In genomic region chr4:48481287-48481686, GRCm38 (mm10) we compare ENCODE assay signal across 8 mouse cellular contexts. TPM values are rescaled to one million over a fixed set of nuclear protein-coding genes. Genes with fewer than 3 reads are reported as not detected.
DNase-seq lines count a peak whose midpoint lies in the region; ATAC-seq and TF ChIP-seq lines count a peak whose summit lies in the region.
"Had no signal": no experiment of that assay in that cellular context is flagged by ENCODE, and none has a peak within 500 bp of the region (broad histone marks: within the 10 kb centered on the region; RNA-seq: fewer than 3 reads in every experiment).

No protein-coding gene starts in this region.

- H3K9me3 ChIP-seq in MEL (replicated peaks; ENCODE audit: insufficient read depth, low read length) = no peaks in the 10 kb centered on the region
- no peaks in the 10 kb centered on the region for H3K9me3 ChIP-seq in limb, embryonic 10.5 days (replicated peaks)
- no peaks in the 10 kb centered on the region for H3K9me3 ChIP-seq in stomach, postnatal 0 days (ENCODE audit: control insufficient read depth, low read length)
- H3K9me3 ChIP-seq: limb, embryonic 15.5 days had no signal

- WGBS in limb, embryonic 10.5 days = 36% methylated on average over 2 of the region's 2 CpGs
- WGBS in stomach, postnatal 0 days = 33% methylated on average over 2 of the region's 2 CpGs

- no peak for TF ChIP-seq EP300 in MEL (IDR thresholded peaks at IDR 0.05; ENCODE audit: low read depth in 1 of 2, low read length in 2 of 2)
- no peak for TF ChIP-seq EP300 in stomach, postnatal 0 days (optimal IDR thresholded peaks at IDR 0.05)

- peak; percentile 74 for TF ChIP-seq CTCF in layer of hippocampus, adult 2 months (conservative IDR thresholded peaks at IDR 0.05)
- TF ChIP-seq CTCF in MEL (IDR thresholded peaks at IDR 0.05 in 2 of 3, conservative IDR thresholded peaks at IDR 0.05 in 1 of 3; ENCODE audit: control insufficient read depth in 1 of 3, insufficient read depth in 1 of 3, low read depth in 2 of 3, low read length in 3 of 3, poor library complexity in 1 of 3, severe bottlenecking in 1 of 3) = peak; percentile 24 to 46 (median 40); a peak in 5 of 6 replicates
- TF ChIP-seq CTCF in stomach, postnatal 0 days (IDR thresholded peaks at IDR 0.05; ENCODE audit: low read depth) = peak; percentile 72

- no peaks in the 10 kb centered on the region for H3K4me1 ChIP-seq in MEL (ENCODE audit: control insufficient read depth in 1 of 2, insufficient read depth in 2 of 2, low read length in 2 of 2)
- H3K4me1 ChIP-seq in limb, embryonic 10.5 days = no peaks in the 10 kb centered on the region
- H3K4me1 ChIP-seq in stomach, postnatal 0 days (replicated peaks; ENCODE audit: control insufficient read depth, insufficient read depth) = no peaks in the 10 kb centered on the region
- H3K4me1 ChIP-seq: limb, embryonic 15.5 days had no signal

- no peak overlapping the region for H3K27ac ChIP-seq in layer of hippocampus, adult 2 months
- H3K27ac ChIP-seq in MEL (ENCODE audit: control insufficient read depth, low read depth, low read length) = no peak overlapping the region
- H3K27ac ChIP-seq in limb, embryonic 10.5 days = no peak overlapping the region
- no peak overlapping the region for H3K27ac ChIP-seq in stomach, postnatal 0 days (replicated peaks)
- H3K27ac ChIP-seq: limb, embryonic 15.5 days had no signal

- no peak for DNase-seq in layer of hippocampus, adult 2 months (ENCODE audit: low spot score in 2 of 2)
- DNase-seq in layer of hippocampus, adult 9-11 months = no peak
- DNase-seq in MEL (ENCODE audit: low read depth, low spot score) = peak; percentile 56
- peak; percentile 47 for DNase-seq in adrenal gland, postnatal 10 days
- peak; percentile 34 for DNase-seq in limb, embryonic 10.5 days (ENCODE audit: low spot score)
- peak; percentile 38 for DNase-seq in stomach, postnatal 0 days (ENCODE audit: low spot score)

- no peak overlapping the region for H3K4me3 ChIP-seq in layer of hippocampus, adult 2 months
- no peak overlapping the region for H3K4me3 ChIP-seq in MEL (ENCODE audit: control insufficient read depth in 1 of 2, insufficient read depth in 1 of 2, low read depth in 2 of 2, low read length in 2 of 2)
- no peak overlapping the region for H3K4me3 ChIP-seq in limb, embryonic 10.5 days
- H3K4me3 ChIP-seq in stomach, postnatal 0 days (ENCODE audit: low read depth, low read length) = no peak overlapping the region
- H3K4me3 ChIP-seq: limb, embryonic 15.5 days had no signal

- H3K79me2 ChIP-seq in MEL (ENCODE audit: control insufficient read depth, insufficient read depth, low read length, poor library complexity) = no peaks in the 10 kb centered on the region

- TF ChIP-seq RAD21 in MEL (IDR thresholded peaks at IDR 0.05; ENCODE audit: low read depth, low read length) = no peak; the same call in 1 of the 2 replicates

- no peak for TF ChIP-seq POLR2A in MEL (IDR thresholded peaks at IDR 0.05; ENCODE audit: control insufficient read depth in 1 of 2, insufficient read depth in 1 of 2, low read depth in 1 of 2, low read length in 2 of 2, poor library complexity in 1 of 2)

- H3K9ac ChIP-seq in MEL (ENCODE audit: control insufficient read depth, low read depth, low read length, poor library complexity, severe bottlenecking) = no peak overlapping the region
- H3K9ac ChIP-seq in stomach, postnatal 0 days (ENCODE audit: low read length) = no peak overlapping the region
- H3K9ac ChIP-seq: limb, embryonic 15.5 days had no signal

- no peak for ATAC-seq in stomach, postnatal 0 days (ENCODE audit: low FRiP score, low TSS enrichment)
- ATAC-seq in erythroblast, adult 5-6 weeks (replicated peaks; ENCODE audit: low FRiP score, poor library complexity, severe bottlenecking) = no peak

- H3K27me3 ChIP-seq in MEL (ENCODE audit: control insufficient read depth in 1 of 2, insufficient read depth in 2 of 2, low read length in 2 of 2) = no peaks in the 10 kb centered on the region; a peak in 2 of 4 replicates
- H3K27me3 ChIP-seq in limb, embryonic 10.5 days (ENCODE audit: low read depth, poor library complexity, severe bottlenecking) = no peaks in the 10 kb centered on the region
- no peaks in the 10 kb centered on the region for H3K27me3 ChIP-seq in stomach, postnatal 0 days (ENCODE audit: control insufficient read depth, insufficient read depth, low read length)
- H3K27me3 ChIP-seq: limb, embryonic 15.5 days had no signal

- H3K4me2 ChIP-seq in stomach, postnatal 0 days (replicated peaks; ENCODE audit: low read depth) = no peak overlapping the region
- H3K4me2 ChIP-seq: limb, embryonic 15.5 days had no signal

- no peaks in the 10 kb centered on the region for H3K36me3 ChIP-seq in MEL (ENCODE audit: control insufficient read depth in 1 of 2, insufficient read depth in 2 of 2, low read length in 2 of 2)
- no peaks in the 10 kb centered on the region for H3K36me3 ChIP-seq in limb, embryonic 10.5 days
- no peaks in the 10 kb centered on the region for H3K36me3 ChIP-seq in stomach, postnatal 0 days (ENCODE audit: control insufficient read depth, insufficient read depth, low read length)
- H3K36me3 ChIP-seq: limb, embryonic 15.5 days had no signal

TF ChIP-seq in MEL, 35 proteins besides CTCF, POLR2A, EP300 and RAD21:
- TF ChIP-seq TBP (IDR thresholded peaks at IDR 0.05; ENCODE audit: low read depth, low read length) (0 out of 2 replicates have a peak, but pooled peaks have one; percentile 13), TAL1 (IDR thresholded peaks at IDR 0.05; ENCODE audit: low read length) (no peak), SMC3 (IDR thresholded peaks at IDR 0.05; ENCODE audit: low read depth, low read length) (peak; percentile 32)

RNA-seq across cellular contexts. Expression of gene Tex10, which starts 8.0 kb away (rescaled TPM):
- 10 to 100 TPM; 28.8 to 30.3 TPM for total RNA-seq in layer of hippocampus, adult 2 months (2021)
- 51.6 and 52.5 TPM in 2 replicates for total RNA-seq in MEL (2012; rRNA removed)
- 100 to 1,000 TPM in 1 of 2 experiments, 10 to 100 TPM in 1; 41.9 to 184 TPM for polyA plus RNA-seq in MEL (2012; ENCODE audit: insufficient read depth in 1 of 2, insufficient read length in 2 of 2, low read depth in 1 of 2, low replicate concordance in 2 of 2, missing spikeins in 1 of 2)
- total RNA-seq in adrenal gland, postnatal 10 days (2021) = 10 to 100 TPM; 22.4 to 31.6 TPM
- 83.4 and 89.4 TPM in 2 replicates for polyA plus RNA-seq in limb, embryonic 10.5 days (2016; fragmentation: Nextera tagmentation; extraction: Ambion mirVana)
- polyA plus RNA-seq in stomach, postnatal 0 days (2015; fragmentation: Nextera tagmentation; extraction: Ambion mirVana) = 19.6 and 21.2 TPM in 2 replicates
- 16.5 and 17.3 TPM in 2 replicates for total RNA-seq in erythroblast, adult 5-6 weeks (2015; ENCODE audit: low replicate concordance)
- total RNA-seq in erythroblast, adult 5-6 weeks (2017; ENCODE audit: low replicate concordance) = 10.0 and 10.8 TPM in 2 replicates

RNA-seq across cellular contexts. Expression of gene Msantd3, which starts 58.4 kb away (rescaled TPM):
- 10 to 100 TPM; 20.0 to 22.9 TPM for total RNA-seq in layer of hippocampus, adult 2 months (2021)
- not detected in 2 replicates for total RNA-seq in MEL (2012; rRNA removed)
- not detected for polyA plus RNA-seq in MEL (2012; ENCODE audit: insufficient read depth in 1 of 2, insufficient read length in 2 of 2, low read depth in 1 of 2, low replicate concordance in 2 of 2, missing spikeins in 1 of 2)
- 10 to 100 TPM; 20.3 to 21.3 TPM for total RNA-seq in adrenal gland, postnatal 10 days (2021)
- 40.8 and 44.8 TPM in 2 replicates for polyA plus RNA-seq in limb, embryonic 10.5 days (2016; fragmentation: Nextera tagmentation; extraction: Ambion mirVana)
- 11.0 and 11.4 TPM in 2 replicates for polyA plus RNA-seq in stomach, postnatal 0 days (2015; fragmentation: Nextera tagmentation; extraction: Ambion mirVana)
- 3.7 and 15.5 TPM in 2 replicates for total RNA-seq in erythroblast, adult 5-6 weeks (2015; ENCODE audit: low replicate concordance)
- total RNA-seq in erythroblast, adult 5-6 weeks (2017; ENCODE audit: low replicate concordance) = 3.7 and 13.7 TPM in 2 replicates

Comparison
In these comparisons a context has a peak if more than half of its experiments do, and no peak if none do; other contexts are left out.
1. DNase-seq: peak in MEL (single experiment), adrenal gland, postnatal 10 days (single experiment), limb, embryonic 10.5 days (single experiment) and stomach, postnatal 0 days (single experiment); none in layer of hippocampus, adult 2 months (0 of 2) and layer of hippocampus, adult 9-11 months (single experiment).
2. Peak in every context shown above with its lines, with median percentiles within 50 percentile points of each other: CTCF ChIP-seq.